Mouse (Mus musculus) testis, adult 2 months (tissue): ENCODE results near the gene Crtac1.

Experiments
- CTCF ChIP-seq: fragments of 200-500 bp; IDR thresholded peaks from 2 replicates; pipeline ENCODE4 v1.5.1; 2012; ENCODE audit warnings: low read depth, mild to moderate bottlenecking, inconsistent platforms, low read length, moderate library complexity; ENCODE audit not compliant: control insufficient read depth, insufficient read depth, insufficient replicate concordance
- POLR2A ChIP-seq: fragments of 200-500 bp; IDR thresholded peaks from 2 replicates; pipeline ENCODE4 v1.6.1; 2012; ENCODE audit warnings: low read depth, mild to moderate bottlenecking, inconsistent platforms, low read length, moderate library complexity; ENCODE audit not compliant: control insufficient read depth

GRCm38 (mm10) chr19:42380321-42380980 is 51.1 kb downstream of the Crtac1 start:
- TF ChIP-seq CTCF (no peak), POLR2A (no peak)
